Comparison of ENCODE assay signal across 8 mouse cellular contexts in genomic region chrX:71106392-71106791, GRCm38 (mm10). TPM values are rescaled to one million over a fixed set of nuclear protein-coding genes. Genes with fewer than 3 reads are reported as not detected.
DNase-seq lines count a peak whose midpoint lies in the region; ATAC-seq lines count a peak whose summit lies in the region.

No protein-coding gene starts in this region.

- H3K4me2 ChIP-seq in kidney, embryonic 16.5 days (replicated peaks; ENCODE audit: low read depth, low read length), result no peak overlapping the region
- H3K4me2 ChIP-seq in hindbrain, embryonic 13.5 days, result no peak overlapping the region

- H3K36me3 ChIP-seq in kidney, embryonic 16.5 days (ENCODE audit: insufficient read depth, low read length), result no peaks in the 10 kb centered on the region
- no peaks in the 10 kb centered on the region for H3K36me3 ChIP-seq in hindbrain, embryonic 13.5 days

- no peak overlapping the region for H3K4me3 ChIP-seq in kidney, embryonic 16.5 days (ENCODE audit: low read length)
- H3K4me3 ChIP-seq in hindbrain, embryonic 13.5 days, result no peak overlapping the region

- H3K4me1 ChIP-seq in kidney, embryonic 16.5 days (ENCODE audit: insufficient read depth, low read length), result no peaks in the 10 kb centered on the region
- H3K4me1 ChIP-seq in hindbrain, embryonic 13.5 days (replicated peaks), result no peaks in the 10 kb centered on the region

- peak; percentile 68 for DNase-seq in right cerebral cortex, adult 18-20 months
- DNase-seq in right cerebral cortex, postnatal 4 days, result no peak
- DNase-seq in cerebellum, postnatal 36 days, result peak; percentile 77 to 78
- DNase-seq in layer of hippocampus, adult 8-10 months (ENCODE audit: low spot score in 2 of 2), result peak; percentile 36 to 57
- DNase-seq in telencephalon, adult 2 months (ENCODE audit: low read depth, low spot score), result peak; percentile 72

- no peaks in the 10 kb centered on the region for H3K9me3 ChIP-seq in kidney, embryonic 16.5 days (ENCODE audit: low read length)
- H3K9me3 ChIP-seq in hindbrain, embryonic 13.5 days, result no peaks in the 10 kb centered on the region

- no peak overlapping the region for H3K9ac ChIP-seq in kidney, embryonic 16.5 days (replicated peaks; ENCODE audit: low read length)
- H3K9ac ChIP-seq in hindbrain, embryonic 13.5 days, result no peak overlapping the region

- H3K27ac ChIP-seq in kidney, embryonic 16.5 days (ENCODE audit: low read length), result no peak overlapping the region
- H3K27ac ChIP-seq in hindbrain, embryonic 13.5 days, result no peak overlapping the region

- 0 out of 2 replicates have a peak, but pooled peaks cover 5% of the 10 kb centered on the region for H3K27me3 ChIP-seq in kidney, embryonic 16.5 days (ENCODE audit: insufficient read depth, low read length)
- H3K27me3 ChIP-seq in hindbrain, embryonic 13.5 days, result no peaks in the 10 kb centered on the region

- WGBS in kidney, embryonic 16.5 days, result 83% methylated on average over 4 of the region's 4 CpGs
- WGBS in hindbrain, embryonic 13.5 days, result 78% methylated on average over 4 of the region's 4 CpGs

- ATAC-seq in megakaryocyte progenitor cell, adult 5-6 weeks (replicated peaks; ENCODE audit: poor library complexity), result no peak
- no peak for ATAC-seq in kidney, embryonic 16.5 days (ENCODE audit: low FRiP score, low TSS enrichment)
- no peak for ATAC-seq in hindbrain, embryonic 13.5 days (ENCODE audit: low FRiP score)

RNA-seq across cellular contexts. Expression of gene Mamld1, which starts 56.3 kb away (rescaled TPM):
- total RNA-seq in layer of hippocampus, adult 8-10 months (2022), result 10 to 100 TPM; 28.2 to 33.0 (median 31.4) TPM
- not detected in 2 replicates for total RNA-seq in megakaryocyte progenitor cell, adult 5-6 weeks (2015)
- not detected in 2 replicates for total RNA-seq in megakaryocyte progenitor cell, adult 5-6 weeks (2017)
- polyA plus RNA-seq in kidney, embryonic 16.5 days (2015; fragmentation: Nextera tagmentation; extraction: Ambion mirVana), result 2.5 and 3.1 TPM in 2 replicates
- 4.7 and 4.9 TPM in 2 replicates for polyA plus RNA-seq in hindbrain, embryonic 13.5 days (2015; fragmentation: Nextera tagmentation; extraction: Ambion mirVana)

Comparison
In these comparisons a context has a peak if more than half of its experiments do, and no peak if none do; other contexts are left out.
1. RNA of gene Mamld1, which starts 56.3 kb away (total RNA-seq): 28.2 to 33.0 TPM in layer of hippocampus, adult 8-10 months; not detected in megakaryocyte progenitor cell, adult 5-6 weeks; every median in the first group is over 10 times any median in the second.